Mouse (Mus musculus) adrenal gland, postnatal 36 days (tissue): ENCODE results near the gene Ccnk. TPM values are rescaled to one million over a fixed set of nuclear protein-coding genes. Genes with fewer than 3 reads are reported as not detected.

Experiments
- DNase-seq, 2 experiments: peaks; one replicate each; pipeline ENCODE4 v3.0.0; 2021; ENCODE audit warnings: mixed read lengths in 1 of 2
- long read RNA-seq, 2 experiments: library from polyadenylated mRNA; stranded (forward); transcript quantifications; one replicate each; pipeline ENCODE4 v2.0.0; 2021; ENCODE audit warnings: borderline sequencing depth in 2 of 2
- total RNA-seq, 2 experiments: library from RNA; stranded (reverse); gene quantifications; 2 replicates each; pipeline ENCODE4 v1.2.3; 2021

Ccnk gene
- total RNA-seq = 10 to 100 TPM; 26.6 to 32.9 TPM
- long read RNA-seq, experiment 1, partial matches to known transcripts = 0 of 5 reads
- long read RNA-seq, experiment 1, other reads (novel, unspliced or antisense) = 5 of 5 reads
- long read RNA-seq, experiment 2 = 0 reads

DNA sequence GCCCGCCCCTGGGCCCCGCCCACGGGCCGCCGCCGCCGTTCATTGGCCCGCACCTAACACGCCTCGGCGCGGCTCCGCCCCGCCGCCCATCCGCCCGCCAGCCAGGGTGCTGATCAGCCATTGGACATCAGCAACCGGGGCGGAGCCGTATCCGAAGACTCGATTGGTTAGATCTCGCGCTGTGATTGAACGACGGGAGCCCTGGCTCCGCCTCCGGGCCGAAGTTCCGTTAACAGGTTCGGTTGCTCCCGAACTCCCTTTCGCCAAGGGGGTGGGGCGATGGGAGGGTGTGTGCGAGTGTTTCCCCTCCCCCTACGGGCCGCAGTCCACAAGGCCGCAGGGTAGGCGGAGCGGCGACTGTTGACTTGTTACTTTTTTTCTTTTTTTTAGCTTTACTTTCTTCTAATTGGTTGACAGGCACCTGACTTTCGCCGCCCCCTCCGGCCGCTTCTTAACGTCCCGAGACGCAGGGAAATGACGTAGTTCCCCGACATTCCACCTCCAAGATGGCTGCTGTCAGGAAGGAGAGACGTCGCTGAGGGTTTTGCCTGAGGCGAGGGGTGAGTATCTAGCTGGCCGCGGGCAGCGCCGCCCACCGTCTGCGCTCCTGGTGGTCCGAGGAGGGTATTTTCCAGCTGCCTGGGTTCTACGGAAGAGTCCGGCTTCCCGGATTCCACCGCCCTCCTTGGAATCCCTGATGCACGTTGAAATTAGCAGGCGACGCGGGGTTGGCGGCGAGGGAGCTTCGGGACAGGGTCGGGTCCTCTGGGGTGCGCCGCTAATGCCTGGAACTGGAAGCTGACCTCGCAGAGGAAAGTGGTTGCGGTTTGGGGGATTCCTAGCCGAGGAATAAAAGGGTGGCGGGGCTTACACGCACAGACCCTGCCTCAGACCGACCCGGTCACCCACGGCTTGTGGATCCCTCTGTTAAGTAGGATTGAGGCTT is at the start of gene Ccnk:
Gene Ccnk, plus strand, starts transcription at position 259 of the 946 bp plus-strand sequence.
- DNase-seq = peak; percentile 99 to 100

DNA sequence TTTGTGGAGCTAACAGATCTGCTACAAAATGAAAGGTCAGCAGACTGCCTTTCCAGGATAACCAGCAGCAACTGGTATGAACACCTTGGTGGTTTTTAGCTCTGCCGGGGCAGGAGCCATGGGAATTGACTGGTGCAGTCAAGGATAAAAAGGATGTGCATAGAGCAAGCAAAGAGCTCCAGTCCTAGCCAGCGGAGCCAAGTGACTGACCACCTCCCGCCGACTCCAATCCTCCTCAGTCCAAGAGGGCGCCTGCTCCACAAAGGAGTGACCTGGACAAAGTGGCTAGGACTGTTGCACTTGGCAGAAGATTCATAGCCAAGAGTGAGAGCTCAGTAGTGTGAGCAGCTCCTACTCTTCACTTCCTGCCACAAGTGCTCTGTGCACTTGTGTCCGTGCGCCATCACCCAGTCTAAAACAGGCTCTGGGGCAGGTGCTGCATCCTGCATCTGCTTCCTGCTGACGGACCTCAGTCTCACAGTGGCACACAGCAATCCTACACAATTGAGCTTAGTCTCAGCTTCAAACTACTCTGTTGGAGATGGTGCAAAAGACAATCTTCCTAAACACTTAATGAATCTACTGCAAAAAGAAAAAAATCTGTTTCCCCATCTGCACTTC is 46.8 kb upstream of the Ccnk start:
- no peak for DNase-seq

DNA sequence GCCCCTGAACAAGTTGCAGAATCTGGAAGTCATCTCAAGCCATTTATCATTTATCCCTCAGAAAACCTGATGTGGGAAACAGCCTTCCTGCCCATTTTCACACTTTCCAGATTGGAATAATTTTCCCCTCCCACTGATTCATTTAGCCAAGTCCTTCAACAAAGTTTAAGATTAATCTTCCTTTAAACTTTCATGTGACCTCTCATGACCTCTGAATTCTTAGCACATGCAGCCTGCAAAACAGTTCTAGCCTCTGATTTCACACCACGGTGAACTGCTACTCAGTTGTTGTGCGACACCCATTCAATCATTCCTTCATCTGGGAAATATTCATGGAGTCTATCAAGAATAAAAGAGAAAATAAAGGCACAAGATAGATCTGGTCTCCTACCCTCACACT is 46.2 kb upstream of the Ccnk start:
- DNase-seq = no peak

DNA sequence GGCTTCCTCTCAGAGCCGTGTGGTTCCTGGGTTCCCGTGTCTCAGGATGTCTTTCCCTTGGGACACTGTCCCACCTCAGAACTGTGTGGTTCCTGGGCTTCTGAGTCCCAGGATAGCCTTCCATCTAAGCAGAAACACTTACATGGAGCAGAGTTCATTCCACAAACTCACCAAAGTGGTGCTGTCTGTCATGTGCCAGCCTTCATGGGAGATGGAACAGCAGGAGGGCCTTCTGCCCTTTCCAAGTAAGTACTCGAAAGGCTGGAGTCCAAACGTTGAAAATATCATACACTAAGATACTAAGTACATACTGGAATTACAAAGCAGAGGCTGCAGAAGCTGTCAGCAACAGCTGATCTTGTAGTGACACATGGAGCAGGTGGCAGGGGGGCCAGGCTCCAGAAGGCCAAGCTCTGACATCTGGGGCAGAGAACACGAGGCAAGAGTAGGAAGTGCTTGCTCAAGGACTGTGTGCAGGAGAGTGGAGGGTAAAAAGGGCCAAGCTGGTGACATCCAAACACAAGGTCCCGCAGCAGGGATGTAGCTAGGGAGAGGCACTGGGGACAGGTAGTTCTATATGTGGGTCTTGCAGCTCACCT is 43.7 kb upstream of the Ccnk start:
- DNase-seq = no peak

DNA sequence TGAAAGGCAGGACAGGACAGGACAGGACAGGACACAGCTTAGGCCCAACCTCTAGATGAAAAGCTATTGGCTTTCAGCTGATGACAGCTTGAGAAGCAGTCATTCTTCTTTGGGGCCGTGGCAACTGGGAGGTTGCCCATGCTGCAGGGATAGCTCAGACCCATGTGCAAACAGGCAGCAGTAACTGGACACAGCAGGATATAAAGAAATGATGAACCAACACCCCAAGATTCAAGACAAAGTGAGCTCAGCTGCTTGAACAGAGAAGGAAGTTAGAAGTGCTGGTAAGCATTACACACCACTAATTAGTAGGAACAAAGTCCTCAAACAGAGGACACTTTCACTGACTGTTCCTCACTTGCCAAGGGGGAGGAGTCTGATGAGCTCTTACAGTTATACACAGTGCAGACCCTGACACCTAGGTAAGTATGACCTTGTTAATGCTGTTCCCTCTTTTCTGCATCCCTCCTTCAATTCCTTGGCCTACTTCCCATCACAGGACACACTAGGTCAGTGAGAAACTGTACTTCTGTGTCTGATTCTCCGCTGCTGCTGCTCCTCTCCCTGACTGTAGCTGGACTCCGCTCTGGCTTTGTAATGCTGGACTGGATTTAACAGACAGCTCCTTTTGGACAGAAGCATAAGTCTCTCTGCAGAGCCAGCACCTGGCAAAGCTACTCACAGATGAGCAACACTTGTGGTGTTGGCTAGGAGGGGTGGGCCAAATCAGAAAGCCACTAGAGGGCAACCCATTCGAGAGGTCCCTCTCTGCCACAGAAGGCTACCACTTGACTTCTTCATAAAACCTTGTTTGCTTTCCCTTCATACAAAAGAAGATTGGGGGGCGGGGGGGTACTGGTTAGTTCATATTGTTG is 35.5 kb upstream of the Ccnk start:
- no peak for DNase-seq

DNA sequence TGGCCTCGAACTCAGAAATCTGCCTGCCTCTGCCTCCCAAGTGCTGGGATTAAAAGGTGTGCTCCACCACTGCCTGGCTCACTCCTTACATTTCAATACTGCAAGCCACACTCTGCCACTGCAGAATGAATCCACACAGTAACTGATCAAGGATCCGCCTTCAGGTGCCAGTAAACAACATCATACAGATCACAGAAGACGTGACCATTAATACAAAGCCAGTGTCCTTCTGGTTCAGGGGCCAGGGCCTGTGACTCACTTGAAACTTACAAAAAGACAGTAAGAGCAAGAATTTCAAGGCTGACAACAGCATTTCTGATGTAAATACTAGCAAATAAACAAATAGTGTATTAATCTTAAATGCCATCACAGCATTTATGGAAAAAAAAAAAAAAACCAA is 34.2 kb upstream of the Ccnk start:
- peak in 1 of 2 experiments; percentile 22 for DNase-seq

DNA sequence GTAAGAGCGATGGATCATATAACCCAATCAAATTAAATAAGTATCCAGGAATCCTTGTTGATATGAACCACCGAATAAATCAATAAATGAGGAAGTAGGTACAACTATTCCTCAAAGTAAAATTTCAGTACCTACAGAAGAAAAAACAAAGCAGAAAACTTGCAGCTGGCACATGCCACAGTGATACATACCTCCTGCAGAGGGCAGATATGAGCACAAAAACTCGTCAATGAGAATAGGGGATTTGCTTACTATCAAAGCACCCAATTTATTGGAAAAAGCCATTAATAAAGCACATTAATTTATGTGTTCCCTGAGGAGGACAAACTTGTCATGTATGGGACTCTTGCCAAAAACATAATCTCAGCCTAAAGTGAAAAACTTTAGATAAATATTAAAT is 29.6 kb upstream of the Ccnk start:
- no peak for DNase-seq

DNA sequence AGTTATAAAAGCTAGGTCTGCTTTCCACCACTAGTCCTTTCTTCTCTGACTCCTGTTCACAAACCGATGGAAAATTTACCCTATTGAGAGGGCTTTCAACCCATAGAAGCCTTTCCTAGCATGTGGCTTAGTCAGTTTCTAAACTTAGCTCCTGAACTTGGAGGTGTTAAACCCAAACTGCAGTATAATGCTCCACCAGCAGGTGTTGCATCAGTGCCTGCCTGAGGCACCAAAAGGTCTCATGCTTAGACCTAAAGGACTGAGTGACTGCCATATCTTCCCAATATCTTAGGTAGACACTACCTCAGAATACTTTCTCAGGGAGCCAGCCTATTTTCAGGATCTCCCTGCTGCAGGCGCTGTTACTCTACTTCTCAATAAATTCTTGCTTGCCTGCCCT is 26.6 kb upstream of the Ccnk start:
- DNase-seq = no peak

DNA sequence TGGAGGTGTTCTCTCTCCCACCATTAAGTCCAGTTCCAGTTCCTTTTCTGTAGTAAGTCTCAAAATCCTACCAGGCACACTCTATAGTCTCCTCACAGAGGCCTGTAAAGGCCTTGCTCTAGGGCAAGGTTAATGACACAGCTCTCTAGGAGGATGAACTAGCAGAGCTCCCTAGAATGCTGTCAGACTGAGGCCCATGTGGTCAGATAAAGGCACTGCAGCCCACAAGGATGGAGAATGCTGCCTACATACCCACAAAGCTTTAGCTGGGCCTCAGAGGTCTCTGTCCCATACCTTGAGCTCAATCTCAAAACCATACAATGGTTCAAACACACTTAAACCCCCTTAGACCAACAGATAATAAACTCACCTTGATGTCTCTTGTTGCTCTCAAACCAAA is 19.5 kb upstream of the Ccnk start:
- DNase-seq = no peak

DNA sequence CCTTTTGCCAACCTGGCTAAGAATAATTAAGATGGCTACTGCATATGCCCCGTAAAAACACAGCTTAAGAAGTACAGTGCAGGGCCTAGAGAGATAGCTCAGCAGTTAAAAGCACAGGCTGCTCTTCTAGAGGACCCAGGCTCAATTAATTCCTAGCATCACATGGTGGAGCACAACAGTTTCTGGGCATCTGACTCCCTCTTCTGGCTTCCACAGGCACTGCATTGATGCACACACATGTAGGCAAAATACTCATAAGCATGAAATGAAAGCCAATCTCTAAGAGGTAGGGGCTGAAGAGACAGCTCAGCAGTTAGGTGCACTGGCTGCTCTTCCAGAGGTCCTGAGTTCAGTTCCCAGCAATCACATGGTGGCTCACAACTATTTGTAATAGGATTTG is 17.3 kb upstream of the Ccnk start:
- no peak for DNase-seq

DNA sequence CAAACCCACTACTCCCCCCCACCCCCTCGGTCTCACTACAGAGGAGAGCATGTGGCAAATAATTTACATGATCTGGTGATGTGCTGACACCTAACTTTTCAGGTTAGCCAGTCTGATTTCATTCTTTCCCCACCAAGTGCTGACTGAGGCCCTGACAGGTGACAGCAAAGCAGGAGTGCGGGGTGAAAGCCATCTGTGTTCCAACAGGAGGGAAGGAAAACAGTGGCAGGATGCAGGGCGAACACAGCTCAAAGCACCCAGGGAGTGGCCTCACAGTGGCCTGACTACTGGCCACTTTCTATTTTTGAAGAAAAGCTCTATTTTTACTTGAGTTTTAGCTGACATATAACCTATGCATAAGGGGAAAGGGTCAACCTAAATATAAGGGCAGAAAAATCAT is 15.7 kb upstream of the Ccnk start:
- DNase-seq = no peak

DNA sequence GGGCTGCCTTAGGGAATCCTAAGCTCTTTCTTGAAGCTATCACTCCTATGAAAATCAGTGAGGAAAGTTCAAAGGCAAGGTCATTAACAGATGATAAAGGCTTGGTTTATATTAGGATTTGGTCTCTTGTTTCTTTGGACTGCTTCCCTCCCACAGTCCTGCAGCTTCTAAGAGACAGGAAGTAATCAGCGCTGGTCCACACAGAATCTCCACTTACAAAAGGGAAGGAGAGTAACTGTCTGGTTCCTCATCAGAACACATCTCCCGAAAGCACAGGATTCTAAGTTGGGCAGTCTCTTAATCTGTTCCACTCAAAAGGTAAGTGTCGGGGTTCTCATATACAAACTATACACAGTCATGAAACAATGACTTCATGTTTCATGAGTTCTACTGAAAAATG is 10.5 kb upstream of the Ccnk start:
- DNase-seq = no peak

DNA sequence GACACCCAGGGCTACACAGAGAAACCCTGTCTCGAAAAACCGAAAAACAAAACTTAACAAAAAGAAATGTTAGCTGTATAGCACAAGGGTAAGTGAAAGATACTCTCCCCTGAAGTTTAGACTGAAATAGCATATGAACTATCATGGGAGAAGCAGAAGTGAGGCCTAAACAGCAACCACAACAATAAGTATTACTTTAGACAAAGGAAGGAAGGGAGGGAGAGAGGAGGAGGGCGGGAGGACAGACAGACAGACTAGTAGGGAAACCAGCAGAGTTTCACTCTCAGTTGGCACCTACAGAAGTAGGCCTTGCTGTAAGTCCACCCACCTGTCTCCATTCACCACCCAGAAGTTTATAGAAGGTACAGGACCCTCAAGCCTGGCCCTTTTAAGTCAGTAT is 8.9 kb upstream of the Ccnk start:
- no peak for DNase-seq

DNA sequence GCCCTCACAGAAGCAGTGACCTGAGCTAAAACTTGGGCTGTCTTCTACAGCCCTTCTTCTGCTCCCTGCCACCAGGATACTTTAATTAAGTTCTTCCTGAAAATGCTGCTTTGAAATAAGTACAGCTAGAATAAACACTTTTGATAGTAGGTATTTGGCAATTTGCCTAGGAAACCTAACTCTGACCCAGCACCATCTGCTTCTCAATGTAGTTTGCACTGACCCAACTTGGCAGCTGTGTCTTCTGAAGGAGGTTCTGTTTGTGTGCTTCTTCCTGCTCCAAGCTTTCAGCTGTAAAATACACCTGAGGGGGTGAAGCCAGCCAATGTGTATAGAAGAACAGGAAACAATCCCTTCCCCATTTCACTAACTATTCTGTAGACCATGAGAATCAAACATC is 8.0 kb upstream of the Ccnk start:
- no peak for DNase-seq

DNA sequence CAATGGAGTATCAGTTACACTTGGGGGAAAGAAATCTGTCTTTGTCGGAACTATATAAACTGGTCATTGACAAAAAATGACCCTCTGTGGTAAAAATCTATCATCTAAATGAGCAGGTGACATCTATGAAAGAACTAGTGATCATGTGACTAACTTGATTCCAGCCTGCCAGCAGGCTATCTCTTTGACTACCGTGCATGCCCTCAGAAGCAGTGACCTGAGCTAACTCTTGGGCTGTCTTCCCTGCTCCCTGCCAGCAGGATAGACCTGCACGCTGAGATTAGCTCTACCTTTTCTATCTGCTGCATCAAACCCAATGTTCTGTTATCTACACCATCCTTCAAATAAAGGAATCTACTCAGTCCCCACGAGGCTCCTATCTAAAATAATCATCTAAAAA is 6.7 kb upstream of the Ccnk start:
- no peak for DNase-seq

DNA sequence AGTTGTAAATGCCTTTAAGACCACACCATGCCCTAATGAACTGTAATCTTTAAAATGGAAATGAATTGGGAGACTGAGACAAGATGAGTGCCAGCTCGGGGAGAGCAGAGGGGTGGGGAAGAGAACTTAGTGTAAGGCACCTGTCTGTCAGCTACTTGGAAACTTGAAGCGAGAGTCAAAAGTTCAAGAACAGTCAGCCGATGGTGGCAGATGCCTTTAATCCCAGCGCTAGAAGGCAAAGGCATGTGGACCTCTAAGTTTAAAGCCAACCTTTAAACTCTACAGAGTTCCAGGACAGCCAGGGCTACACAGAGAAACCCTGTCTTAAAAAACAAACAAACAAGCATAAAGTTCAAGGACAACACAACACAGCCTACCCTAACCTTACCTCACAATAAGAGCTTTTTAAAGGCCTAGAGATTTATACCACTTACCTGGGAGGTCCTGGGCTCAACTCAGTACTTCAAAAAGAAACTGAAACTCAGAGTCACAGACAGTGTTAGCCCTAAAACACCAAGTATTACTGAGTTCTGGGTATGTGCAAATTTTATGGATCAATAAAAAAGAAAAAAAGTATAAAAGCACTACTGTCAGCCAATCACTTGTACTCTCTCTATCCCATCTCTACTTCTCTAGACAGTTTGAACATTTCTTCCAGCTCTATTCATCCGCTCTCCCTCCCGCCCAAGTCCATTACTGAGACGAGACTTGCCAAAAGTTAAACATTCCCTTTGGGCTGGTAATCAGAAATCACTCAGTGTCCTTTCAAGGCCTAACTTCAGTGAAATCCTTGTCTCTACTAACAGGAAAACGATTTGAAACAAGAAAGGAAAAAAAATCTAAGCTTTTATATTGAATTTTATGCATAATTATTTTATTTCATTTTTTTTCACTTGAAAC is 4.5 kb upstream of the Ccnk start:
- DNase-seq = no peak

DNA sequence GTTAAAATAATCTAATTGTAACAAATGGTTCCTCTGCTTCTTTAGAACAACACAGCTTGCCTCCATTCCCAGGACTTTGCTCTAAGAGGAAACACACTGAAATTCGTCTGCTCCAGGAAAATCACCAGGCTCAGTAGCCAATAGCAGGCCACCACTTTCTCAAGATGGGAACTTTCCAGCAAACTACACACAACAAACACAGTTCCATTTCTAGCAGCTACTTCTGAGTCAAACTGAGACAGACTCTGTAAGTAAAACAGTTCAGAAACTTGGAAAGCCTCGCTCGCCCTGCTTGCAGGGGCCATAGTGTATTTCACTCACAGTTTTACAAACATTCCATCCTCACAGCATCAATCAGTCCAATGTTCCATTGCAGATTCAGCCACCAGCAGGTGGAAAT is 3.0 kb upstream of the Ccnk start:
- DNase-seq = no peak

DNA sequence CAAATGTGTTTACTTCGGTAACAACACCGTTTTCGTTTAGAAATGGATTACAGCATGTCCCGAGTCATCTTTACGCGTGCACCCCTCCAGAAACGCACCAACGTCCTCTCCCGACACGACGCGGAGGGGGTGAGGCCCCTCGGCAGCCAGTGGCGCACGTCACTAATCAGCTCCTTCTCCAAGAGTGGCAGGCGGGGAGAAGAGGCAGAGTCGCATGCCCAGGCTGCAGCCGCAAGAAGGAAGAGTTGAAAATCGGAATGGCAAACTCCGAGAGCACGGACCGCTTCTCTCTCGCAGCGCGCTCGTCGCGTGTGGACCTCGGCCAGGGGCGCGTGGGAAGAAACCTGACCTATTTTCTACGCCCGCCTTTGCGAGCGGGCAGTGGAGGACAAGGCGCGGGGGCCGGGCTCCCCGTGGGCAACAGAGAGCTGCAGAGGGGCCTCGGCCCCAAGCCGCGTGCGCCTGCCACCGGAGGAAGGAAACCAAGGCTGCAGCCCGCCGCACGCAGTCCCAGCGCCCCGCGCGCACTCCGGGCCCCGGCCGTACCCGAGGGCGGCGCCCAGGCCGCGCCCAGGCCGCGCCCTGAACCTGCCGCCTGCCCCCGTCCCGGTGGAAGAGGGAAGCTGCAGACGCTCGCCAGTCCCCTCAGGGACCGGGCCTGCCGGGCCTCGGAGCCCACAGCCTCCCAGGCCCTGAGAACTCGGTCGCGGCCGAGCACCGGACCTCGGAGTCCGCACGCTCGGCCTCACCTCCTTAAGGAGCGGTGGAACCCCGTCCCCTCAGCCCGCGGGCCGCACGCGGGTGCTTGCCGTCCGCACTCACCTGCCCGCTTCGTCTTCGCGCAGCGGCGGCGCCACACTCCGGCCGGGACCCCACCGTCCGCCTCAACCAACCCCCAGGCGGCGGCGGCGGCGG is 791 bp upstream of the Ccnk start:
- DNase-seq = peak; percentile 61 to 71

DNA sequence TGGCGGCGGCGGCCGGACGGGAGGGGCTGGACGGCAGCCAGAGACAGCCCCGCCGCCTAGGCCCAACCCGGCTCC is 296 bp upstream of the Ccnk start, which contains the start of gene Setd3:
Gene Setd3, minus strand, starts transcription at position 69 of the 75 bp plus-strand sequence.
- DNase-seq = no peak

DNA sequence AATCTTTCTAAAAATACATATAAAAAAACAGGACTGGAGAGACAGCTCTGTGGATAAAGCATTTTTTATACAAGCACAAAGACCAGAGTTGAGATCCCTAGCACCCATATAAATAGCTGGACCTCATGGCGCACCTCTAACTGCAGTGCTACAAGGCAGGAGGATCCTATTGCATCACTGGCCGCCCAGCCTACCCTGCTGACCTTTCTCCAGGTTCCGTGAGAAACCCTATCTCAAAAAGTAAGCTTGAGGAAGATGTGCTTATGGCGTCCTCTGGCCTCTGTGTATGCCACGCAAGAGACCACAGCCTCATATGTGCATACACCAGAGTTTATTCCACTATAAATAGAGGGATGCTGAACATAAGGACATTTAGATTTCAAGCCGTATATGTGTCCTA is 2.3 kb downstream of the Ccnk start:
- no peak for DNase-seq
